ENCODE assay signal across 29 mouse cellular contexts in the genomic region with DNA sequence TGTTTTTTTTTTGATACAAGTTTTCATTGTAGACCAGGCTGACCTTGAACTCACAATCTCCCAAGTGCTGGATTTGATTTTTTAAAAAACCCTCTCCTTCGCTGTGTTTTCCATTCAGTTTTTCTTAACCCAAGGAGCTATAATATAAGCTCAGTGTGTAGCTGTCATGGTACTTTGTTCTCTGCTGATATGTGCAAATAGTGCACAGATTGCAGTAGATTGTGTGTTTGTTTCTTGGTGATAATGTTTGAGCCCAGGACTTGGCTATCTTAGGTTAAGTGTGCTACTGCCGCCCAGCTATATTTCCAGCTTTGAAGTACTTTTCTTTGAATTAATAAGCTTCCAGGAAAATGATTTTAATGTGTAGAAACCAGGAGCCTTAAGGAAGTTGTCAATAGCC. TPM values are rescaled to one million over a fixed set of nuclear protein-coding genes. Genes with fewer than 3 reads are reported as not detected.
DNase-seq lines count a peak whose midpoint lies in the region; ATAC-seq and TF ChIP-seq lines count a peak whose summit lies in the region.
"Had no signal": no experiment of that assay in that cellular context is flagged by ENCODE, and none has a peak within 500 bp of the region (broad histone marks: within the 10 kb centered on the region; RNA-seq: fewer than 3 reads in every experiment).

No protein-coding gene starts in this region.

- TF ChIP-seq POLR2A in MEL (IDR thresholded peaks at IDR 0.05; ENCODE audit: control insufficient read depth in 1 of 2, insufficient read depth in 1 of 2, low read depth in 1 of 2, low read length in 2 of 2, poor library complexity in 1 of 2), result no peak

- TF ChIP-seq RAD21 in MEL (IDR thresholded peaks at IDR 0.05; ENCODE audit: low read depth, low read length), result no peak

- no peak overlapping the region for H3K27ac ChIP-seq in liver, embryonic 13.5 days
- H3K27ac ChIP-seq in MEL (ENCODE audit: control insufficient read depth, low read depth, low read length), result no peak overlapping the region
- H3K27ac ChIP-seq: embryonic facial prominence, embryonic 10.5 days; embryonic facial prominence, embryonic 13.5 days; forebrain, embryonic 12.5 days; forebrain, embryonic 15.5 days; heart, embryonic 15.5 days; hindbrain, embryonic 10.5 days; hindbrain, embryonic 13.5 days had no signal

- peaks cover 46% of the 10 kb centered on the region for H3K4me1 ChIP-seq in liver, embryonic 13.5 days (replicated peaks)
- H3K4me1 ChIP-seq in MEL (ENCODE audit: control insufficient read depth in 1 of 2, insufficient read depth in 2 of 2, low read length in 2 of 2), result 0 out of 4 replicates have a peak, but pooled peaks cover 0 to 5% of the 10 kb centered on the region in 2 experiments
- H3K4me1 ChIP-seq: embryonic facial prominence, embryonic 10.5 days; forebrain, embryonic 12.5 days; hindbrain, embryonic 10.5 days had no signal

- 40% methylated on average over 2 of the region's 2 CpGs for WGBS in liver, embryonic 13.5 days (ENCODE audit: insufficient replicate concordance)

- peak; percentile 55; the same call in 1 of the 2 replicates for ATAC-seq in liver, embryonic 13.5 days (ENCODE audit: low read depth)
- ATAC-seq in megakaryocyte progenitor cell, adult 5-6 weeks (replicated peaks; ENCODE audit: poor library complexity), result peak; percentile 71
- no peak for ATAC-seq in inflammation-experienced regulatory T-cells, adult 6 months
- ATAC-seq: activated CD4-positive, CD25-positive, alpha-beta regulatory T cell, adult 4 months; CD4-positive, CD25-positive, alpha-beta regulatory T cell, adult 4 months; forebrain, embryonic 15.5 days; hindbrain, embryonic 16.5 days had no signal

- H3K9ac ChIP-seq in liver, embryonic 13.5 days, result no peak overlapping the region
- no peak overlapping the region for H3K9ac ChIP-seq in MEL (ENCODE audit: control insufficient read depth, low read depth, low read length, poor library complexity, severe bottlenecking)
- H3K9ac ChIP-seq: embryonic facial prominence, embryonic 13.5 days; forebrain, embryonic 12.5 days; forebrain, embryonic 15.5 days; heart, embryonic 12.5 days; heart, embryonic 15.5 days; hindbrain, embryonic 13.5 days had no signal

- no peak overlapping the region for H3K4me2 ChIP-seq in liver, embryonic 13.5 days
- H3K4me2 ChIP-seq: embryonic facial prominence, embryonic 13.5 days; forebrain, embryonic 12.5 days; forebrain, embryonic 15.5 days; heart, embryonic 12.5 days; heart, embryonic 15.5 days; hindbrain, embryonic 13.5 days had no signal

- no peaks in the 10 kb centered on the region for H3K27me3 ChIP-seq in liver, embryonic 13.5 days
- no peaks in the 10 kb centered on the region for H3K27me3 ChIP-seq in MEL (ENCODE audit: control insufficient read depth in 1 of 2, insufficient read depth in 2 of 2, low read length in 2 of 2)
- H3K27me3 ChIP-seq: embryonic facial prominence, embryonic 13.5 days; forebrain, embryonic 12.5 days; forebrain, embryonic 15.5 days; heart, embryonic 12.5 days; heart, embryonic 15.5 days; hindbrain, embryonic 13.5 days had no signal

- H3K4me3 ChIP-seq in liver, embryonic 13.5 days (replicated peaks), result no peak overlapping the region
- H3K4me3 ChIP-seq in MEL (ENCODE audit: control insufficient read depth in 1 of 2, insufficient read depth in 1 of 2, low read depth in 2 of 2, low read length in 2 of 2), result no peak overlapping the region
- H3K4me3 ChIP-seq: embryonic facial prominence, embryonic 10.5 days; embryonic facial prominence, embryonic 13.5 days; erythroblast, embryonic 14.5 days; forebrain, embryonic 12.5 days; forebrain, embryonic 15.5 days; heart, embryonic 12.5 days; heart, embryonic 15.5 days; hindbrain, embryonic 10.5 days; hindbrain, embryonic 13.5 days had no signal

- TF ChIP-seq EP300 in MEL (IDR thresholded peaks at IDR 0.05; ENCODE audit: low read depth in 1 of 2, low read length in 2 of 2), result no peak

- peaks cover 95% of the 10 kb centered on the region for H3K36me3 ChIP-seq in liver, embryonic 13.5 days
- peaks cover 21 to 64% of the 10 kb centered on the region in 2 experiments for H3K36me3 ChIP-seq in MEL (ENCODE audit: control insufficient read depth in 1 of 2, insufficient read depth in 2 of 2, low read length in 2 of 2)

- no peaks in the 10 kb centered on the region for H3K9me3 ChIP-seq in liver, embryonic 13.5 days (replicated peaks)
- H3K9me3 ChIP-seq in MEL (replicated peaks; ENCODE audit: insufficient read depth, low read length), result no peaks in the 10 kb centered on the region
- H3K9me3 ChIP-seq: embryonic facial prominence, embryonic 10.5 days; embryonic facial prominence, embryonic 13.5 days; forebrain, embryonic 12.5 days; forebrain, embryonic 15.5 days; heart, embryonic 12.5 days; heart, embryonic 15.5 days; hindbrain, embryonic 10.5 days; hindbrain, embryonic 13.5 days had no signal

- peaks cover 87% of the 10 kb centered on the region for H3K79me2 ChIP-seq in MEL (ENCODE audit: control insufficient read depth, insufficient read depth, low read length, poor library complexity)

- no peak for TF ChIP-seq CTCF in MEL (IDR thresholded peaks at IDR 0.05 in 2 of 3, conservative IDR thresholded peaks at IDR 0.05 in 1 of 3; ENCODE audit: control insufficient read depth in 1 of 3, insufficient read depth in 1 of 3, low read depth in 2 of 3, low read length in 3 of 3, poor library complexity in 1 of 3, severe bottlenecking in 1 of 3)

- DNase-seq in liver, embryonic 13.5 days, result no peak
- no peak for DNase-seq in liver
- no peak for DNase-seq in MEL (ENCODE audit: low read depth, low spot score)
- peak; percentile 46 for DNase-seq in c-Kit-positive CD71-positive TER-119-negative erythroid progenitor cells, embryonic 14.5 days (ENCODE audit: low read depth)
- DNase-seq in spleen, postnatal 4 days (ENCODE audit: low spot score in 2 of 2), result no peak
- DNase-seq: adrenal gland, postnatal 10 days; cerebellum, adult 11-12 months; cerebellum, adult 8-10 months; cerebellum, postnatal 10 days; cerebellum, postnatal 36 days; embryo, embryonic 11 days; gastrocnemius, postnatal 10 days; gastrocnemius, postnatal 36 days; heart, postnatal 10 days; heart, postnatal 36 days had no signal

TF ChIP-seq in MEL, 35 proteins besides CTCF, POLR2A, EP300 and RAD21:
- peak; percentile 48; the same call in 1 of the 2 replicates for TF ChIP-seq RCOR1 (IDR thresholded peaks at IDR 0.05; ENCODE audit: low read depth, low read length)
- TF ChIP-seq NELFE (IDR thresholded peaks at IDR 0.05; ENCODE audit: low read depth, low read length), result no peak
- TF ChIP-seq MEF2A (IDR thresholded peaks at IDR 0.05; ENCODE audit: extremely low read depth, insufficient replicate concordance, low read depth, low read length, poor library complexity, severe bottlenecking), result no peak
- no peak for TF ChIP-seq POLR2AphosphoS2 (IDR thresholded peaks at IDR 0.05; ENCODE audit: low read length)
- no peak for TF ChIP-seq MAZ (IDR thresholded peaks at IDR 0.05; ENCODE audit: low read depth, low read length)
- no peak for TF ChIP-seq TBP (IDR thresholded peaks at IDR 0.05; ENCODE audit: low read depth, low read length)
- TF ChIP-seq ZNF384 (IDR thresholded peaks at IDR 0.05; ENCODE audit: low read depth, low read length), result no peak
- TF ChIP-seq TCF12 (IDR thresholded peaks at IDR 0.05; ENCODE audit: low read depth, low read length), result 0 out of 2 replicates have a peak, but pooled peaks have one; percentile 46
- TF ChIP-seq ELF1 (IDR thresholded peaks at IDR 0.05; ENCODE audit: low read depth, low read length), result no peak
- no peak for TF ChIP-seq TAL1 (IDR thresholded peaks at IDR 0.05; ENCODE audit: low read length)
- no peak for TF ChIP-seq ZC3H11A (IDR thresholded peaks at IDR 0.05; ENCODE audit: low read depth, low read length)
- TF ChIP-seq BHLHE40 (IDR thresholded peaks at IDR 0.05; ENCODE audit: borderline replicate concordance, low read depth, low read length), result no peak
- TF ChIP-seq USF2 (IDR thresholded peaks at IDR 0.05; ENCODE audit: borderline replicate concordance in 1 of 2, insufficient read depth in 1 of 2, low read depth in 1 of 2, low read length in 2 of 2), result no peak

RNA-seq across cellular contexts. Expression of a gene that starts 13.6 kb away (rescaled TPM):
- polyA plus RNA-seq in liver, embryonic 13.5 days (2015; fragmentation: Nextera tagmentation; extraction: Ambion mirVana), result 29.7 and 36.1 TPM in 2 replicates
- 31.9 and 35.8 TPM in 2 replicates for total RNA-seq in MEL (2012; rRNA removed)
- 10 to 100 TPM; 36.1 to 46.2 TPM for polyA plus RNA-seq in MEL (2012; ENCODE audit: insufficient read depth in 1 of 2, insufficient read length in 2 of 2, low read depth in 1 of 2, low replicate concordance in 2 of 2, missing spikeins in 1 of 2)
- 60.2 and 61.5 TPM in 2 replicates for total RNA-seq in megakaryocyte progenitor cell, adult 5-6 weeks (2015)
- total RNA-seq in megakaryocyte progenitor cell, adult 5-6 weeks (2017), result 38.1 and 51.2 TPM in 2 replicates
- 10 to 100 TPM; 56.7 to 91.1 (median 70.0) TPM for polyA plus RNA-seq in inflammation-experienced regulatory T-cells, adult 6 months (2017; shearing (Covaris generic))
